ENCODE assay signal across 23 mouse cellular contexts in the genomic region with DNA sequence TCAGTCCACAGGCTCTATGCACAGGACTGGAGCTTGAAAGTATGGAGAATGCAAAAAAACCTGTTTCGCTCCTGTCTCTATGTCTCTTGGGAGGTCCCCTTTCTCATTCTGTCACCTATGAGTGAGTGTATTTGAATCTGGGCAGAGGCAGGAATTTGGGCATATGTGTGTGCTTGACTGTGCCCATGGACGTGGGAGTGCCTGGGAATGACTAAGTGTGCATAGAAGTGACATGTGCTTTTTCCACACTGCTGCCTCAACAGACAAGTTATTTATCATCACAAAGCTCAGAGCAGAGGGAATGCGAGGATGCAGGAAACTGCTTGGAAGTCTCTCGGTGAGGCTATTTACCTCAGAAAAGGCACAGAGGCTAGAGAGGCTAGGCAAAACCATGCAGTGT.
A peak's percentile ranks its signal among the peaks of the same experiment; 100 is the strongest.
DNase-seq lines count a peak whose midpoint lies in the region; ATAC-seq and TF ChIP-seq lines count a peak whose summit lies in the region.
"Had no signal": no experiment of that assay in that cellular context is flagged by ENCODE, and none has a peak within 500 bp of the region (broad histone marks: within the 10 kb centered on the region; RNA-seq: fewer than 3 reads in every experiment).

No protein-coding gene starts in this region.

- H3K4me1 ChIP-seq in midbrain, embryonic 14.5 days (ENCODE audit: control insufficient read depth, insufficient read depth, low read length) = no peaks in the 10 kb centered on the region
- no peaks in the 10 kb centered on the region for H3K4me1 ChIP-seq in lung, adult 2 months (ENCODE audit: control insufficient read depth, insufficient read depth, low read length)
- H3K4me1 ChIP-seq: embryonic facial prominence, embryonic 12.5 days; forebrain, embryonic 13.5 days; hindbrain, embryonic 12.5 days; limb, embryonic 12.5 days; liver, embryonic 12.5 days; stomach, embryonic 15.5 days had no signal

- no peak for TF ChIP-seq POLR2A in lung, adult 2 months (IDR thresholded peaks at IDR 0.05; ENCODE audit: borderline replicate concordance, extremely low read depth, low read depth, low read length)

- no peak for TF ChIP-seq CTCF in lung, adult 2 months (IDR thresholded peaks at IDR 0.05; ENCODE audit: insufficient read depth, low read length)

- H3K27me3 ChIP-seq in midbrain, embryonic 14.5 days (ENCODE audit: control insufficient read depth, insufficient read depth, low read length) = no peaks in the 10 kb centered on the region
- H3K27me3 ChIP-seq: embryonic facial prominence, embryonic 12.5 days; forebrain, embryonic 13.5 days; hindbrain, embryonic 12.5 days; limb, embryonic 12.5 days; liver, embryonic 12.5 days; stomach, embryonic 15.5 days had no signal

- intact Hi-C loops in left cerebral cortex, postnatal 4 days (cut with DNase I) = no loop called here

- no peak overlapping the region for H3K27ac ChIP-seq in midbrain, embryonic 14.5 days (replicated peaks; ENCODE audit: low read depth, low read length)
- H3K27ac ChIP-seq: embryonic facial prominence, embryonic 12.5 days; forebrain, embryonic 13.5 days; hindbrain, embryonic 12.5 days; limb, embryonic 12.5 days; liver, embryonic 12.5 days; stomach, embryonic 15.5 days had no signal

- H3K4me3 ChIP-seq in midbrain, embryonic 14.5 days (replicated peaks; ENCODE audit: low read depth, low read length) = no peak overlapping the region
- H3K4me3 ChIP-seq in lung, adult 2 months (replicated peaks; ENCODE audit: extremely low read depth, low read depth, low read length) = no peak overlapping the region
- H3K4me3 ChIP-seq: embryonic facial prominence, embryonic 12.5 days; erythroblast, embryonic 14.5 days; forebrain, embryonic 13.5 days; hindbrain, embryonic 12.5 days; limb, embryonic 12.5 days; liver, embryonic 12.5 days; stomach, embryonic 15.5 days had no signal

- peak; percentile 22 for DNase-seq in left cerebral cortex, adult 11 months (ENCODE audit: low spot score)
- DNase-seq in left cerebral cortex, postnatal 4 days = no peak
- DNase-seq in brain, adult 2 months (ENCODE audit: low read depth, low spot score) = peak; percentile 85
- peak; percentile 57 for DNase-seq in layer of hippocampus, adult 9-11 months
- peak; percentile 32 to 44 for DNase-seq in right cerebral cortex, postnatal 36 days (ENCODE audit: low spot score in 2 of 2)
- no peak for DNase-seq in midbrain, embryonic 14.5 days
- DNase-seq in lung, adult 2 months = no peak
- DNase-seq: adrenal gland, adult 2 months; cerebellum, adult 9-11 months; heart, postnatal 14 days; kidney, adult 2 months; kidney, postnatal 14 days; lung, embryonic 14.5 days; lung, postnatal 36 days; thymus, adult 2 months had no signal

- 67% methylated on average over 4 of the region's 4 CpGs for WGBS in midbrain, embryonic 14.5 days
- 57% methylated on average over 4 of the region's 4 CpGs for WGBS in lung, adult 2 months

- no peaks in the 10 kb centered on the region for H3K36me3 ChIP-seq in midbrain, embryonic 14.5 days (ENCODE audit: control insufficient read depth, insufficient read depth, low read length)
- H3K36me3 ChIP-seq: embryonic facial prominence, embryonic 12.5 days; hindbrain, embryonic 12.5 days; limb, embryonic 12.5 days; liver, embryonic 12.5 days; stomach, embryonic 15.5 days had no signal

- H3K9me3 ChIP-seq in midbrain, embryonic 14.5 days (ENCODE audit: control insufficient read depth, low read length) = no peaks in the 10 kb centered on the region
- H3K9me3 ChIP-seq: embryonic facial prominence, embryonic 12.5 days; forebrain, embryonic 13.5 days; hindbrain, embryonic 12.5 days; limb, embryonic 12.5 days; stomach, embryonic 15.5 days had no signal

- no peak overlapping the region for H3K9ac ChIP-seq in midbrain, embryonic 14.5 days (replicated peaks; ENCODE audit: low read length)
- H3K9ac ChIP-seq: embryonic facial prominence, embryonic 12.5 days; forebrain, embryonic 13.5 days; hindbrain, embryonic 12.5 days; limb, embryonic 12.5 days; liver, embryonic 12.5 days; lung, embryonic 14.5 days; stomach, embryonic 15.5 days had no signal

- ATAC-seq in midbrain, embryonic 14.5 days (ENCODE audit: low FRiP score, low TSS enrichment) = no peak
- ATAC-seq: forebrain, embryonic 13.5 days; liver, embryonic 12.5 days had no signal

- no peak overlapping the region for H3K4me2 ChIP-seq in midbrain, embryonic 14.5 days (ENCODE audit: low read length)
- H3K4me2 ChIP-seq: embryonic facial prominence, embryonic 12.5 days; forebrain, embryonic 13.5 days; heart, embryonic 11.5 days; hindbrain, embryonic 12.5 days; limb, embryonic 12.5 days; liver, embryonic 12.5 days; lung, embryonic 14.5 days; stomach, embryonic 15.5 days had no signal

Comparison
In these comparisons a context has a peak if more than half of its experiments do, and no peak if none do; other contexts are left out.
1. DNase-seq: peak in left cerebral cortex, adult 11 months (single experiment), brain, adult 2 months (single experiment), layer of hippocampus, adult 9-11 months (single experiment) and right cerebral cortex, postnatal 36 days (2 of 2); none in left cerebral cortex, postnatal 4 days (single experiment), midbrain, embryonic 14.5 days (single experiment) and lung, adult 2 months (single experiment).